Mouse (Mus musculus) forebrain, embryonic 16.5 days (tissue): Measurements from ENCODE around the gene Atg10. TPM values are rescaled to one million over a fixed set of nuclear protein-coding genes. Genes with fewer than 3 reads are reported as not detected.

Experiments used
- ATAC-seq: fragments of 200-750 bp; cut with Nextera tagmentation; 2 replicates; pipeline ENCODE4 v1.8.0; 2017; ENCODE audit warnings: mild to moderate bottlenecking, moderate library complexity
- H3K27ac ChIP-seq: fragments of 300-500 bp; sonication (generic); 2 replicates; pipeline ENCODE4 v1.5.1; 2014; ENCODE audit warnings: low read length, control low read depth
- H3K27me3 ChIP-seq: fragments of 300-500 bp; sonication (generic); replicated peaks from 2 replicates; pipeline ENCODE4 v1.6.1; 2014; ENCODE audit warnings: low read length; ENCODE audit not compliant: control insufficient read depth, insufficient read depth
- H3K36me3 ChIP-seq: fragments of 300-500 bp; sonication (generic); 2 replicates; pipeline ENCODE4 v1.6.1; 2014; ENCODE audit not compliant: control insufficient read depth, insufficient read depth
- H3K4me1 ChIP-seq: fragments of 300-500 bp; sonication (generic); replicated peaks from 2 replicates; pipeline ENCODE4 v1.6.1; 2014; ENCODE audit warnings: low read length; ENCODE audit not compliant: control insufficient read depth, insufficient read depth
- H3K4me2 ChIP-seq: fragments of 300-500 bp; sonication (generic); 2 replicates; pipeline ENCODE4 v1.6.1; 2014; ENCODE audit warnings: mild to moderate bottlenecking, low read length, control low read depth
- H3K4me3 ChIP-seq: fragments of 300-500 bp; sonication (generic); replicated peaks from 2 replicates; pipeline ENCODE4 v1.5.1; 2014; ENCODE audit warnings: mild to moderate bottlenecking, low read length, control low read depth
- H3K9ac ChIP-seq: fragments of 300-500 bp; sonication (generic); replicated peaks from 2 replicates; pipeline ENCODE4 v1.6.1; 2014; ENCODE audit warnings: low read depth, low read length, control low read depth
- H3K9me3 ChIP-seq: fragments of 300-500 bp; sonication (generic); 2 replicates; pipeline ENCODE4 v1.6.1; 2016; ENCODE audit warnings: low read length; ENCODE audit not compliant: control insufficient read depth
- WGBS: fragments of 180-500 bp; shearing (Covaris S2); extraction: QIAGEN DNeasy Blood & Tissue Kit; methylation state at CpG from one replicate; pipeline ENCODE4 v1.1.7; 2014; 5-methylcytosine and 5-hydroxymethylcytosine counted together
- polyA plus RNA-seq: library from polyadenylated mRNA; unstranded; fragments of >200 nt; fragmentation: Nextera tagmentation; extraction: Ambion mirVana; gene quantifications from 2 replicates; pipeline ENCODE4 v1.2.1, GENCODE M21; 2015

The Atg10 gene
- polyA plus RNA-seq, 1 experiment from 2014 or later = 14.0 TPM

GRCm38 (mm10) chr13:91167561-91167960, 56.2 kb downstream of the Atg10 start:
- Histone ChIP-seq H3K4me1 (peaks cover 7% of the 10 kb centered on the region), H3K36me3 (no peaks in the 10 kb centered on the region), H3K27ac (no peak overlapping the region), H3K4me3 (no peak overlapping the region), H3K4me2 (no peak overlapping the region), H3K27me3 (no peaks in the 10 kb centered on the region), H3K9me3 (no peaks in the 10 kb centered on the region), H3K9ac (no peak overlapping the region)
- 90% methylated on average over 5 of the region's 5 CpGs for WGBS
- ATAC-seq = no peak

- no peak for ATAC-seq
- WGBS = 89% methylated on average over 7 of the region's 7 CpGs
- Histone ChIP-seq H3K4me1 (peaks cover 5% of the 10 kb centered on the region; the same call in 1 of the 2 replicates), H3K9me3 (no peaks in the 10 kb centered on the region), H3K4me3 (no peak overlapping the region), H3K4me2 (no peak overlapping the region), H3K9ac (no peak overlapping the region), H3K27me3 (no peaks in the 10 kb centered on the region), H3K27ac (no peak overlapping the region), H3K36me3 (no peaks in the 10 kb centered on the region)
These were observed 57.5 kb downstream of the Atg10 start for GRCm38 (mm10) chr13:91166286-91166685.

GRCm38 (mm10) chr13:91165200-91165599, 58.6 kb downstream of the Atg10 start:
- H3K36me3 ChIP-seq = no peaks in the 10 kb centered on the region
- H3K4me3 ChIP-seq = no peak overlapping the region
- H3K9me3 ChIP-seq = no peaks in the 10 kb centered on the region
- no peaks in the 10 kb centered on the region for H3K27me3 ChIP-seq
- H3K9ac ChIP-seq = no peak overlapping the region
- ATAC-seq = no peak
- H3K4me1 ChIP-seq = 0 out of 2 replicates have a peak, but pooled peaks cover 3% of the 10 kb centered on the region
- H3K4me2 ChIP-seq = no peak overlapping the region
- 65% methylated on average over 6 of the region's 6 CpGs for WGBS
- H3K27ac ChIP-seq = no peak overlapping the region

GRCm38 (mm10) chr13:91163292-91163691, 60.5 kb downstream of the Atg10 start:
- no peak for ATAC-seq
- Histone ChIP-seq H3K27me3 (no peaks in the 10 kb centered on the region), H3K4me3 (no peak overlapping the region), H3K4me2 (no peak overlapping the region), H3K4me1 (0 out of 2 replicates have a peak, but pooled peaks cover 3% of the 10 kb centered on the region), H3K36me3 (no peaks in the 10 kb centered on the region), H3K27ac (no peak overlapping the region), H3K9ac (no peak overlapping the region), H3K9me3 (no peaks in the 10 kb centered on the region)
- 74% methylated on average over 4 of the region's 4 CpGs for WGBS

- 15% methylated on average over 5 of the region's 5 CpGs for WGBS
- Histone ChIP-seq H3K27ac (no peak overlapping the region), H3K27me3 (no peaks in the 10 kb centered on the region), H3K4me1 (0 out of 2 replicates have a peak, but pooled peaks cover 3% of the 10 kb centered on the region), H3K4me3 (no peak overlapping the region), H3K36me3 (no peaks in the 10 kb centered on the region), H3K9me3 (no peaks in the 10 kb centered on the region), H3K4me2 (no peak overlapping the region), H3K9ac (no peak overlapping the region)
- no peak; the same call in 1 of the 2 replicates for ATAC-seq
These were observed 61.3 kb downstream of the Atg10 start for GRCm38 (mm10) chr13:91162452-91162851.

- Histone ChIP-seq H3K9me3 (no peaks in the 10 kb centered on the region), H3K9ac (no peak overlapping the region), H3K4me3 (no peak overlapping the region), H3K27me3 (no peaks in the 10 kb centered on the region), H3K36me3 (no peaks in the 10 kb centered on the region), H3K27ac (no peak overlapping the region), H3K4me2 (no peak overlapping the region), H3K4me1 (0 out of 2 replicates have a peak, but pooled peaks cover 3% of the 10 kb centered on the region)
- no peak for ATAC-seq
- 92% methylated on average over 3 of the region's 3 CpGs for WGBS
These were observed 63.2 kb downstream of the Atg10 start for GRCm38 (mm10) chr13:91160616-91161015.

GRCm38 (mm10) chr13:91159881-91160280, 63.9 kb downstream of the Atg10 start:
- Histone ChIP-seq H3K36me3 (no peaks in the 10 kb centered on the region), H3K4me1 (0 out of 2 replicates have a peak, but pooled peaks cover 3% of the 10 kb centered on the region), H3K27ac (no peak overlapping the region), H3K4me2 (no peak overlapping the region), H3K9me3 (no peaks in the 10 kb centered on the region), H3K9ac (no peak overlapping the region), H3K4me3 (no peak overlapping the region), H3K27me3 (no peaks in the 10 kb centered on the region)
- 92% methylated on average over 2 of the region's 2 CpGs for WGBS
- ATAC-seq = no peak

- no peak for ATAC-seq
- H3K36me3 ChIP-seq = no peaks in the 10 kb centered on the region
- H3K27ac ChIP-seq = no peak overlapping the region
- no peaks in the 10 kb centered on the region for H3K27me3 ChIP-seq
- no peak overlapping the region for H3K9ac ChIP-seq
- WGBS = 92% methylated on average over 4 of the region's 4 CpGs
- H3K4me3 ChIP-seq = no peak overlapping the region
- H3K4me1 ChIP-seq = 0 out of 2 replicates have a peak, but pooled peaks cover 3% of the 10 kb centered on the region
- no peak overlapping the region for H3K4me2 ChIP-seq
- no peaks in the 10 kb centered on the region for H3K9me3 ChIP-seq
These were observed 65.8 kb downstream of the Atg10 start for GRCm38 (mm10) chr13:91157941-91158340.

- Histone ChIP-seq H3K36me3 (no peaks in the 10 kb centered on the region), H3K9ac (no peak overlapping the region), H3K4me2 (no peak overlapping the region), H3K4me1 (0 out of 2 replicates have a peak, but pooled peaks cover 1% of the 10 kb centered on the region), H3K4me3 (no peak overlapping the region), H3K27ac (no peak overlapping the region), H3K9me3 (no peaks in the 10 kb centered on the region), H3K27me3 (no peaks in the 10 kb centered on the region)
- no peak for ATAC-seq
These were observed 66.3 kb downstream of the Atg10 start for GRCm38 (mm10) chr13:91157429-91157828.

- H3K4me3 ChIP-seq = no peak overlapping the region
- H3K4me1 ChIP-seq = no peaks in the 10 kb centered on the region
- H3K9ac ChIP-seq = no peak overlapping the region
- no peaks in the 10 kb centered on the region for H3K36me3 ChIP-seq
- no peaks in the 10 kb centered on the region for H3K9me3 ChIP-seq
- 98% methylated on average over 2 of the region's 2 CpGs for WGBS
- no peaks in the 10 kb centered on the region for H3K27me3 ChIP-seq
- no peak overlapping the region for H3K4me2 ChIP-seq
- no peak for ATAC-seq
- no peak overlapping the region for H3K27ac ChIP-seq
These were observed 66.8 kb downstream of the Atg10 start for GRCm38 (mm10) chr13:91156949-91157348.
